Mouse (Mus musculus) myocyte (in vitro differentiated cells): ENCODE data around the gene Zzz3.

Experiments
- MAX ChIP-seq: IDR thresholded peaks from one replicate; pipeline ENCODE4 v1.6.1; 2011; ENCODE audit warnings: low read depth, mild to moderate bottlenecking, control low read depth
- POLR2AphosphoS2 ChIP-seq: IDR thresholded peaks from one replicate; pipeline ENCODE4 v1.6.1; 2011; ENCODE audit warnings: low read depth, control low read depth; ENCODE audit not compliant: insufficient read length
- TCF12 ChIP-seq: IDR thresholded peaks from one replicate; pipeline ENCODE4 v1.6.1; 2011; ENCODE audit warnings: mild to moderate bottlenecking, control low read depth; ENCODE audit not compliant: poor library complexity, insufficient read depth, severe bottlenecking

DNA sequence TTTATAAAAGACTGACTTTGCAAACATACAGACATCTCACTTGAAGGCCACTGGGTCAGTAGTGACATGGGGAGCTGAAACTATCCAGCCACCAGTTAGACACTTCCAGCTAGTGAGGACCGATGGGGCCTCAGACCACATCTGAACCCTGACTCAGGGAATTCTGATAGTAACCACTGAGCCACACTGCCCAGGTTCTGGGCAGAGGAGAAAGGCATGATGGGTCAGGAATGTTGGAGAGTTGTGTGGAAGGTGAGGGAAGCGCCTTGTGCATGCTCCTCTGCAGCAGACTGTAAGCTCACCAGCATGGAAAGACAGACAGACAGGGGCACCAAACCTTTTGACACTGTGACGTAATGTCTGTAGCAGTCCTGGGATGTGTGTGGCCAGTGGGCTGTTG is 80.6 kb downstream of the Zzz3 start:
- no peak for TF ChIP-seq MAX
- TF ChIP-seq POLR2AphosphoS2 = no peak
- no peak for TF ChIP-seq TCF12
